Mouse (Mus musculus) myocyte (in vitro differentiated cells): Measurements from ENCODE around the gene Uvrag.

ENCODE experiments used
- CEBPB ChIP-seq: IDR thresholded peaks from 2 replicates; pipeline ENCODE4 v1.6.1; 2011; ENCODE audit warnings: mild to moderate bottlenecking, moderate library complexity; ENCODE audit not compliant: poor library complexity, insufficient read depth, severe bottlenecking
- MYOD1 ChIP-seq, 3 experiments: IDR thresholded peaks; one replicate each; pipeline ENCODE4 v1.6.1; 2011; ENCODE audit warnings: control low read depth in 2 of 3, low read depth in 2 of 3, mild to moderate bottlenecking in 2 of 3, moderate library complexity in 1 of 3; ENCODE audit not compliant: insufficient read length in 2 of 3, control insufficient read depth in 1 of 3
- POLR2A ChIP-seq: IDR thresholded peaks from one replicate; pipeline ENCODE4 v1.6.1; 2011; ENCODE audit warnings: low read depth, mild to moderate bottlenecking, control low read depth, moderate library complexity; ENCODE audit not compliant: insufficient read length
- TCF12 ChIP-seq: IDR thresholded peaks from one replicate; pipeline ENCODE4 v1.6.1; 2011; ENCODE audit warnings: mild to moderate bottlenecking, control low read depth; ENCODE audit not compliant: poor library complexity, insufficient read depth, severe bottlenecking
- USF1 ChIP-seq: IDR thresholded peaks from one replicate; pipeline ENCODE4 v1.6.1; 2011; ENCODE audit warnings: low read depth, mild to moderate bottlenecking, control low read depth, moderate library complexity

DNA sequence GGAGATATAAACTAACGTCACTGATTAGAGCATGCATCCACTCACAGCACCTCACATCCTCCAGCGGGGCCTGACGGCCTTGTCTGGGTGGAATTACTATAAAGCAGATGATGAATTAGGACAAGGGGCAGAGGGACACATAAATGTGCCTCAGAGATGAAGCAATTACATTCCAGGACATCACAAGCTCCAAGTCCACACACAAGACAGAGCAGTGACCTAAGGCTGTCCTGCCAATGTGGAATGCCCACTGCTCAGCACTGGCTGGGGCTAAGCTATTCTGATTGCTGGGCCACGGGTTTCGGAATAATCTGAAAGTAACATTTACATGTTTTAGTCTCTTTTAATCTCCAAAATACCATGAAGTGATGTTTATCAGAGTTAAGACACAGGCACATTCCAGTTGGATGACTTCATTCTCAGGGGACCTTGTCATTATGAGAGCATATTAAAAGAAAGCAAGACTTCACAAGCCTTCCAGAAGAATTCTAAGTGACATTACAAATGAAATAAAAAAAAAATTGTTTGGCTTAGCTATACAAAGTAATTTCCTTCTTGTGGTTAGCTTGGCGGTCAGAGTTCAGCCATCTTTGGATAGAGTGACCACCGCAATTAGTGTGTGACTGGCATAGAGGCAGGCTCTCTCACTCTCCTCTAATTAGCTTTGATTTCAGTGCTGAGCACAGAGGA lies 212.5 kb downstream of the Uvrag start:
- TF ChIP-seq USF1: no peak
- no peak for TF ChIP-seq CEBPB
- no peak for TF ChIP-seq POLR2A
- no peak for TF ChIP-seq TCF12
- no peak for TF ChIP-seq MYOD1 (IDR thresholded peaks at IDR 0.05; ENCODE audit: control insufficient read depth in 1 of 3, insufficient read length in 2 of 3, low read depth in 2 of 3)
